Mouse (Mus musculus) CD8-positive naive resting alpha-beta T cell, adult 2 months (primary cell): ENCODE measurements around the gene Sgms1.
"Not testable (repeated sequence)": the region's sequence is repeated elsewhere in the genome, so short reads cannot be mapped to it uniquely, and the experiment has no call there.

Source experiments
- DNase-seq, 2 experiments: peaks; one replicate each; pipeline ENCODE4 v3.0.0; 2022; ENCODE audit warnings: low read depth in 2 of 2, low spot score in 2 of 2

Sgms1 gene

GRCm38 (mm10) chr19:32164128-32164527, 225.4 kb downstream of the Sgms1 start:
- DNase-seq, result no peak

- no peak for DNase-seq
These were observed 229.6 kb downstream of the Sgms1 start for GRCm38 (mm10) chr19:32159944-32160343.

- no peak for DNase-seq
These were observed 230.3 kb downstream of the Sgms1 start for GRCm38 (mm10) chr19:32159168-32159567.

GRCm38 (mm10) chr19:32157045-32157444, 232.5 kb downstream of the Sgms1 start:
- DNase-seq, result no peak

- DNase-seq, result no peak
These were observed 237.0 kb downstream of the Sgms1 start for GRCm38 (mm10) chr19:32152529-32152928.

- DNase-seq, result no peak
These were observed 240.8 kb downstream of the Sgms1 start for GRCm38 (mm10) chr19:32148710-32149109.

- no peak for DNase-seq
These were observed 247.1 kb downstream of the Sgms1 start for GRCm38 (mm10) chr19:32142383-32142782.

- no peak for DNase-seq
These were observed 251.0 kb downstream of the Sgms1 start for GRCm38 (mm10) chr19:32138361-32139088.

GRCm38 (mm10) chr19:32137904-32138303, 251.6 kb downstream of the Sgms1 start:
- DNase-seq, result no peak

GRCm38 (mm10) chr19:32136888-32137625, 252.5 kb downstream of the Sgms1 start:
- no peak for DNase-seq

GRCm38 (mm10) chr19:32131707-32132488, 257.6 kb downstream of the Sgms1 start:
- DNase-seq, result not testable (repeated sequence)

- no peak for DNase-seq
These were observed 260.2 kb downstream of the Sgms1 start for GRCm38 (mm10) chr19:32129281-32129680.

GRCm38 (mm10) chr19:32127180-32127850, 262.2 kb downstream of the Sgms1 start:
- DNase-seq, result no peak

- DNase-seq, result no peak
These were observed 265.4 kb downstream of the Sgms1 start for GRCm38 (mm10) chr19:32124155-32124554.

GRCm38 (mm10) chr19:32123196-32123595, 266.3 kb downstream of the Sgms1 start:
- DNase-seq, result no peak

GRCm38 (mm10) chr19:32120798-32121197, 268.7 kb downstream of the Sgms1 start:
- no peak for DNase-seq

- no peak for DNase-seq
These were observed 269.8 kb downstream of the Sgms1 start for GRCm38 (mm10) chr19:32119666-32120065.

GRCm38 (mm10) chr19:32118496-32118895, 271.0 kb downstream of the Sgms1 start:
- no peak for DNase-seq

GRCm38 (mm10) chr19:32117484-32118018, 272.0 kb downstream of the Sgms1 start:
- no peak for DNase-seq

GRCm38 (mm10) chr19:32111866-32112790, 277.4 kb downstream of the Sgms1 start:
- no peak for DNase-seq
